Mouse (Mus musculus) thymus, postnatal 36 days (tissue): ENCODE data around the gene Acox1.

Experiments used
- DNase-seq, 2 experiments: peaks; one replicate each; pipeline ENCODE4 v3.0.0; 2022; ENCODE audit warnings: mixed read lengths in 2 of 2

Gene Acox1

DNA sequence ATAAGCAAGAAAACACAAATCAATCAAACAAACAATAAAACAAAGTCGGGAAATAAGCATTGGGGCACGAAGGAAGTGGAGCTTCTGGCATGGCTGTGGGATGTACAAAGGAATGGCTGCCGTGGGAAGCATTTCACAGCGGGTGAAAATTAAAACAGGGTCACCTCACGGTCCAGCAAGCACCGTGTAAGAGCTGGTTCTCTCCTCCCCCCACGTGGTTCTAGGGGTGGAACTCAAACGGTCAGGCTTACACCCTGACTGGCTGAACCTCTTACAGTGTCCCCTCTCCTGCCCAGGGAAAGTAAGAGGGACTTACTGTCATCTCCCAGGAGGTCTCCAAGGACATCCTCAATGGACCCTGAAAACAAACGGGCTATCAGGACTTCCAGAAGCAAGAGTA lies 35.8 kb downstream of the Acox1 start:
- no peak for DNase-seq

DNA sequence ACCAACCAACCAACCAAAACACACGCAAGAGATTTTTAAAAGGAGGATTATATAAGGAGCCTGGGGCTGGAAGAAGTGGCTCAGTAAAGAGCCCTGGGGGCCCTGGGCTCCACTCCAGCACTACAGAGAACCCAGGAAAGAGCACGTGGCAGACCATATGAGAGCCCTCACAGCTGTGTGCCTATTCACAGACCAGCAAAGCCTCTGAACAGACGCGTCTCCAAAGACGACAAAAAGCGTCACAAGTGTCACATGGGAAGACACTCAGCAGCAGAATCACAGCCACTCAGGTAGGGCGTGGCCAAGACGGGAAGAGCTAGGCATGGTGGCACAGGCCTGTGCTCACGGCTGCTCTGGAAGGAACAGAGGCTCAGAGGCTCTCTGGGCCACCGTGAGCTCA lies 36.7 kb downstream of the Acox1 start:
- no peak for DNase-seq

DNA sequence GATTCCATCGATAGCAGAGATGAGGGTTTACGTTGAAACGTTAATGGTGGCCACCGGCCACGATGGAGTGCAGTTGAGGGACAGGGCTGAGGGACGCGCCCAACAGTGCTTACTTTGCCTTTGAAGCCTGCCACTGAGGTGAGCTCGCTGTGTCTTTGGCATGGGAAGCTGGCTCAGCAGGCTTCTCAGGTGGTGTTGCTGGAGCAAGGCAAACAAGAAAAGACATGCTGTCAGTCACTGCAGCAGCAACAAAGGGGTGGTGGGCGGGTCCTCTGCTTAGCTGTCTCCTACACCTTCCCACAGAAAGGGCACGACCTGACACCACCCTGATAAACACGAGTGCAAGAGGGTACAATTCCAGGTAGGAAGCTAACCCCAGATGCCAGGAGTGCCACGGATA lies 37.5 kb downstream of the Acox1 start:
- DNase-seq = no peak

DNA sequence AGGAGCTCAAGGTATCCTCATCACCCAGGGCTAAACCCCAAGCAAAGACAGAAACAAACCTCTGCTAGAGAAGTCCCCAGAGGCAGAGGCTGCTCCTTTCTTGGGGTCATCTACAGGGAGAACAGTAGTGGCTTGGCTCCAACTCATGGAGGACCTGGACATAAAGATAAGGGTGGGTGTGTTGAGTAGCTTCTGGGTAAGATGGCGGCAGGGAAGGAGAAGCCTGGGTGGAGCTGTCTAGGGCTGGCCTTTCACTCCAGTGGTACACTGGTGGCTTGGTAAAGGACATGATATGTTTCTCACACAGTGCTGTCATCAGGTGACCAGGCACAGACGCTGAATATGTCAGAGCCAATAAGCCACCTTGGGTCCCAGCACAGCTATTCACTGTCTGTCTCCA lies 47.9 kb downstream of the Acox1 start:
- no peak for DNase-seq

DNA sequence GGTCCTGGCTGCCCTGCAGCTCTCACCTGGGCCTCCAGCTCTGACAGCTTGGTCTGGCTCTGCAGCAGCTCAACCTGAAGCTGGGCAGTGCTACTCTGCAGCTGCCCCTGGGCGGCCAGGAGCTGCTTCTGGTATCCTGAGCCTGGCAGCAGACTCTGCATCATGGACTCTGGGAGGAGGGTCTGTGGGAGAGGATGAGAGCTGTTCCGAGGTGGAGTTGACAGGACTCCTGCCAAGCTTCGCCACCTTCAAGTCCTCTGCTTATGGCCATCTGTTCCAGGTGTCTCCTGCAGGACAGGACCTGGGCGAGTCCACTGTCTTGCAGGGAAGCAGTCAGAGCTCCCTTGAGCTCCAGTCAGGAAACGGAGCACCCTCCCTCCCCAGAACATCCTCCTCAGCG lies 49.5 kb downstream of the Acox1 start:
- DNase-seq = no peak

- DNase-seq = no peak
Observed at GRCm38 (mm10) chr11:116148761-116149221, 50.1 kb downstream of the Acox1 start.

DNA sequence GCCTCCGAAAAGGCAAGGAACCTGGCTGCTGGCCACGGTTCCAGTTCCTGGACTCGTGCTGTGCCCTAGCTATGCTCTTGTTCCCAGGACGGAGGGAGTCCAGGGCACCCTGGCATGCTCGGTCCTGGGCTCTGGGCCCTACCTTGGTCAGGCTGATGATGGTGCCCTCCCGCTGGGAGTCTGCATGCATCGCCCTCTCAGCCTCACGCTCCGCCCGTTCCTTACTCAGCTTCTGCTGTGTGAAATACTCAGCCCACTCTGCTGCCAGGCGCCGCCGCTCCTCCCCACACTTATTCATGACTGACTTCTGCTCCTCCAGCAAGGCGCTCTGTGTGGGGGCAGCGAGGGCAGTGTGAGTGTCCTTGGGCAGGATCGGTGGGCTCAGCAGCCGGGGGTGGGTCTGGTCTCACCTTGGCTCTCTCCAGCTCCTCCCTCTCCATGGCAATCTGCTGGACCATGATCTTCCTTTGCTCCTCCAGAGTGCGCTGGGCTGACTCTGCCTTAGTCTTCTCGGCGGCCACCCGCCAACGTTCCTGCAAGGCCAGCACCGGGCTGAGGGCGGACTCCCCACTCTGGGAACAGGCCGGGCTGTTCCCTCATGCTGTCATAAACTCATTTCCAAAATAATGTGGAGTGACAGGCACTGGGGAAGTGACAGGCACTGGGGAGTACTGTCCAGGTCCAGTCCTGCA lies 52.4 kb downstream of the Acox1 start:
- no peak for DNase-seq

DNA sequence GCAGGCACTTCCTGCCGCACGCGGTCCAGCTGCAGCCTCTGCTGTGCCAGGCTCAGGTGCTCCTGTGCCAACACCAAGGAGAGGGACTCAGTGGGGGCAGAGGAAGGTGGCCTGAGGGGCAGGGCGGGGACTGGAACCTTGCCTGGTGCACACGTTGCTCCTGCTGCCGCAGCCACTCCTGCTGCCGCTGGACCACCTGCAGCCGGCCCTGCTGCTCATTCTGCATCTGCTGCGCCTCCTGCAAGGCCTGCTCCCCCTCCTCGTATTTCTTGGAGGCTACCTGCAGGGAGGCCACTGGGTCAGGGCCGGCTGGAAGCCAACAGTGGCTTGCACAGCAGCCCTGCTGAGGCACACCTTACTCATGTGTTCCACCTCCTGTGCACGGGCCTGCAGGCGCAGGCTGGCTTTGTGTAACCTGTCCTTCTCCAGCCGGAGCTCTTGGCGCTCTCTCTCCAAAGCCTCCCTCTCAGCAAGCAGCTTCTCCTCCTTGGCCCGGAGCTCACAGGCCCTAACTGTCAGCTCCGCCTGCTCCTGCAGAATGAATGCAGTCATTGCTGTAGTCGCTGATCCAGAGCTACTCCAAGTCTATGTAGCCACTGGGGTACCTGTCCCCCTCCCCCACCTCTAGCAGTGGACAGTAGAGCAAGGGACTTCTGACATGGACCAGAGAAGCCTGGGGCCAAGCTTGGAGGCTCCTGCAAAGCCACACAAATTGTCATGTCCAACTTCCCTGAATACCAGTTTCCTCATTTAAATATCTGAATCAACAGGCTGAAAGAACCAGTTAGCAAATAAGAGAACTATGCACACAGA lies 53.2 kb downstream of the Acox1 start:
- no peak for DNase-seq

- DNase-seq = no peak
Observed at GRCm38 (mm10) chr11:116143468-116143867, 55.4 kb downstream of the Acox1 start.

GRCm38 (mm10) chr11:116142211-116142991 lies 56.4 kb downstream of the Acox1 start:
- DNase-seq = no peak

GRCm38 (mm10) chr11:116138468-116139138 lies 60.2 kb downstream of the Acox1 start, which contains the start of gene Mrpl38:
Mrpl38 (minus strand) TSS chr11:116138868.
- DNase-seq = peak; percentile 83 to 88

DNA sequence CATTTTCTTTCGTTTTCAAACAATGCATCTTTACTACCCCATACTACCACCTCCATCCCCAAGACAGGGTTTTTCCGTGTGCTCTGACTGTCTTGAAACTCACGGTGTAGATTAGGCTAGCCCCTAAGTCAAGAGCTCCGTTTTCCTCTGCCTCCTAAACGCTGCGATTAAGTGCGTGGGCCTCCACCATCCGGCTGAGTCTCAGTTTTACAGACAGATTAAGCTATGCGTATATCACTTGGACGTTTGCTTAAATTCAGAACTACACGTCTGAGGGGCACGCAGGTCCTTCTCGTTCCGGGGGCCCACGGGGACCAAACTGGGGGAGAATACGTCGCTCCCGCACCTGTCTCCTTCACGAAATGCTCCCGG lies 60.8 kb downstream of the Acox1 start:
- no peak for DNase-seq

- DNase-seq = no peak
Observed at GRCm38 (mm10) chr11:116134171-116134570, 64.7 kb downstream of the Acox1 start.

DNA sequence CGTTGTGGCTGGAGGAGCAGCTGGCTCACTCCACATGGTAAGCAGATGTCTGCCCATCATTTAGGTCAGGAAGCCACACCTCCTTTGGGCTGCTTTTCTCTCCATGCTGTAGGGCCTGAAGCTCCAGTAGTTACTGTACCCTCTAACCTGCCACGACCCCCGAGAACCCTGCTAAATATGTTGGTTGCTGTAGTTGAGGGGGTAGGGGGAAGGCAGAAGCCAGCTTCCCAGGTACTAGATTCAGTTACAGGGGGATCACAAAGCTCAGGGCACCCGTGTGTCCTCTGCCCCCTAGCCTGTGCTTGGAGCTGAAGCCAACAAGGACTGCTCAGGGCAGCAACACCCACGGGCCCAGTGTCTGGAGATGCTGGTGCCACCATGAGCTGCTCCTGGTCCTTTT lies 65.3 kb downstream of the Acox1 start:
- DNase-seq = no peak

- no peak for DNase-seq
Observed at GRCm38 (mm10) chr11:116132366-116133333, 66.2 kb downstream of the Acox1 start.

DNA sequence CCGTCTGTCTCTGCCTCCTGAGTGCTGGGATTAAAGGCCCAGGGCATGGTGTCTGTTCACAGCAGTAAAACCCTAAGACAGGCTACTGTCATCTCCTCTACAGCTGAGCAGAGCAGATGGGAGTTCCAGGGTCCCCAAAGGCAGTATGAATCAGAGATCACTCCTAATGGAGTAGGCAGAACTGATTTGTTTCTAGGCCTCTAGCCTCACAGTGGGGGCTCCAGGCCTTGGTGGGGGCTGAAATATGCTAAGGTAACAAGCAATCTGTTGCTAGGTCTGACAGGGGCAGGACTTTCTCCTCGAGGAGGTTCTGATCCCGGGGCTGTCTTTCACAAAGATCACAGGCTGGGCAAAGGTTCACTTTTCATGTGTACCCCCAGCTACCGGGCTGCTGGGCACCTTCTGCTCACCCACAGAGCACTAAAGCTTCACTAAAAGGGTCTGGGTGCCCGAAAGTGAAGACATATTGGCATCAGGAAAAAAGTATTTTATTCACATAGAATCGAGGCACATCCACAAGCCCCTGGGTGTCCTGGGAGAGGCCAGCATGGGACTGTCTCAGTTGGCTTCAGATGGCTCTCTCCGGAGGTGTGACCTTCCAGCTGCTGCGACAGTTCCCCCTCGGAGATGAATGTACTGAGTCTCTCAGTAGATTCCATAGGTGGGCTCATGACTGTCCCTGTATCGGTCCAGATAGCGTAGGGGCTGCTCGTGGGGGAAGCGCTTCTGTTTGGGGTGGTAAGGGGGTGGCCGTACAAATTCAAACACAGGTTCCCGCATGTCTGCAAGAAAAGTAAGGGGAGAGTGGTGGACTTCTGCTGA lies 67.3 kb downstream of the Acox1 start:
- no peak for DNase-seq

- peak; percentile 87 to 91 for DNase-seq
Observed at GRCm38 (mm10) chr11:116130488-116131205, 68.2 kb downstream of the Acox1 start, which contains the start of gene Trim65. Trim65 (minus strand) TSS chr11:116131128.

- peak; percentile 22 to 48 for DNase-seq
Observed at GRCm38 (mm10) chr11:116129993-116130487, 68.8 kb downstream of the Acox1 start.

- no peak for DNase-seq
Observed at GRCm38 (mm10) chr11:116129091-116129790, 69.6 kb downstream of the Acox1 start.
